Mouse (Mus musculus) midbrain, embryonic 13.5 days (tissue): Measurements from ENCODE around the gene Prkar1a. TPM values are rescaled to one million over a fixed set of nuclear protein-coding genes. Genes with fewer than 3 reads are reported as not detected.

ENCODE experiments used
- ATAC-seq: fragments of 200-750 bp; cut with Nextera tagmentation; 2 replicates; pipeline ENCODE4 v1.8.0; 2017; ENCODE audit warnings: mild to moderate bottlenecking, moderate TSS enrichment, moderate library complexity
- H3K27ac ChIP-seq: fragments of 300-500 bp; sonication (generic); 2 replicates; pipeline ENCODE4 v1.5.1; 2015; ENCODE audit warnings: inconsistent platforms, mild to moderate bottlenecking, moderate library complexity
- H3K27me3 ChIP-seq: fragments of 300-500 bp; sonication (generic); 2 replicates; pipeline ENCODE4 v1.6.1; 2015; ENCODE audit warnings: mild to moderate bottlenecking, inconsistent platforms
- H3K36me3 ChIP-seq: fragments of 300-500 bp; sonication (generic); 2 replicates; pipeline ENCODE4 v1.6.1; 2015; ENCODE audit warnings: mild to moderate bottlenecking, inconsistent platforms
- H3K4me1 ChIP-seq: fragments of 300-500 bp; sonication (generic); replicated peaks from 2 replicates; pipeline ENCODE4 v1.6.1; 2015; ENCODE audit warnings: inconsistent platforms
- H3K4me2 ChIP-seq: fragments of 300-500 bp; sonication (generic); replicated peaks from 2 replicates; pipeline ENCODE4 v1.6.1; 2015; ENCODE audit warnings: moderate library complexity, mild to moderate bottlenecking, inconsistent platforms
- H3K4me3 ChIP-seq: fragments of 300-500 bp; sonication (generic); replicated peaks from 2 replicates; pipeline ENCODE4 v1.5.1; 2015; ENCODE audit warnings: mild to moderate bottlenecking, inconsistent platforms
- H3K9ac ChIP-seq: fragments of 300-500 bp; sonication (generic); replicated peaks from 2 replicates; pipeline ENCODE4 v1.6.1; 2015; ENCODE audit warnings: mild to moderate bottlenecking, inconsistent platforms
- H3K9me3 ChIP-seq: fragments of 300-500 bp; sonication (generic); 2 replicates; pipeline ENCODE4 v1.6.1; 2016; ENCODE audit warnings: mild to moderate bottlenecking, inconsistent platforms
- WGBS: fragments of 180-500 bp; shearing (Covaris S2); methylation state at CpG from one replicate; pipeline ENCODE4 v1.1.7; 2015; 5-methylcytosine and 5-hydroxymethylcytosine counted together
- polyA plus RNA-seq: library from polyadenylated mRNA; unstranded; fragments of >200 nt; fragmentation: Nextera tagmentation; extraction: Ambion mirVana; gene quantifications from 2 replicates; pipeline ENCODE4 v1.2.1, GENCODE M21; 2015

Prkar1a gene
- polyA plus RNA-seq, 1 experiment from 2014 or later = 471 TPM

GRCm38 (mm10) chr11:109704311-109705205 lies 55.4 kb downstream of the Prkar1a start:
- Histone ChIP-seq H3K27ac (no peak overlapping the region), H3K4me2 (no peak overlapping the region), H3K36me3 (no peaks in the 10 kb centered on the region), H3K4me1 (no peaks in the 10 kb centered on the region), H3K9ac (no peak overlapping the region), H3K4me3 (no peak overlapping the region), H3K9me3 (no peaks in the 10 kb centered on the region), H3K27me3 (no peaks in the 10 kb centered on the region)
- WGBS = 82% methylated on average over 22 of the region's 22 CpGs
- no peak for ATAC-seq

DNA sequence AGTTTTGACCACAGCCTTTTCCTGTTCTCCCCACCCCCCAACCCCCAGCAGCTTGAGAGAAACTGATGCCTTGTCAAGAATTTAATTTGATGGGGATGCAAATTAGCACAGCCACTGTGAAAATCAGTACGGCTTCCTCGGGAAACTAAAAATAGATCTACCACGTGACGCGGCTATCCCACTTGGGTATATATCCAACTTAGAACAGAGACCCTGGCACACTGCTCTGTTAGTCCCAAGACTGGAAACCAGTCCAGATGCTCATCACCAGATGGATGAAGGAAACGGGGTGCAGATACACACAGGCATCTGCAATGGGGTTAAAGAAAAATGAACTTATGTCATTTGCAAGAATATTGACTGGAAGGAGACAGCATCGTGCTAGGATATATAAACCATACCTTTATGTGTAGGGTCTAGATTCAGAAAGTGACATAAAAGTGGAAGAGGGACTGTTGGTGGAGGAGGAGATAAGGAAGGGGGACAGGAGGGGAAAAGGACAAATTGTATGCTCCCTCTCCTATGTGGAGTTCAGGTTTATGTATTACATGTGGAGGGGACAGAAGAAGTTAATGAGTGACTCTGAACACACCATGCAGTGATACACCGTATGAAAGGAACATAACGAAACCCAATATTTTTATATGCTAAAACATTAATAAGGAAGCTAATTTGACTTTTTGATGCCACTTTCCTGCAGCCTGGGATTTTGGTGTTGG lies 56.3 kb downstream of the Prkar1a start:
- no peaks in the 10 kb centered on the region for H3K4me1 ChIP-seq

GRCm38 (mm10) chr11:109706055-109706412 lies 56.8 kb downstream of the Prkar1a start:
- Histone ChIP-seq H3K27ac (no peak overlapping the region), H3K9ac (no peak overlapping the region), H3K4me1 (no peaks in the 10 kb centered on the region), H3K9me3 (no peaks in the 10 kb centered on the region), H3K27me3 (no peaks in the 10 kb centered on the region), H3K4me3 (no peak overlapping the region), H3K36me3 (no peaks in the 10 kb centered on the region), H3K4me2 (no peak overlapping the region)
- ATAC-seq = no peak
- WGBS = 80% methylated on average over 9 of the region's 9 CpGs

More for the DNA sequence above, 56.3 kb downstream of the Prkar1a start:
- no peak overlapping the region for H3K4me3 ChIP-seq
- H3K9ac ChIP-seq = no peak overlapping the region
- no peak for ATAC-seq
- no peak overlapping the region for H3K27ac ChIP-seq
- no peak overlapping the region for H3K4me2 ChIP-seq
- no peaks in the 10 kb centered on the region for H3K9me3 ChIP-seq
- no peaks in the 10 kb centered on the region for H3K27me3 ChIP-seq
- WGBS = 85% methylated on average over 9 of the region's 9 CpGs
- no peaks in the 10 kb centered on the region for H3K36me3 ChIP-seq

- H3K27ac ChIP-seq = no peak overlapping the region
- H3K36me3 ChIP-seq = no peaks in the 10 kb centered on the region
- H3K27me3 ChIP-seq = no peaks in the 10 kb centered on the region
- no peaks in the 10 kb centered on the region for H3K4me1 ChIP-seq
- H3K9ac ChIP-seq = no peak overlapping the region
- H3K9me3 ChIP-seq = no peaks in the 10 kb centered on the region
- no peak overlapping the region for H3K4me2 ChIP-seq
- WGBS = 87% methylated on average over 4 of the region's 4 CpGs
- H3K4me3 ChIP-seq = no peak overlapping the region
- ATAC-seq = no peak
These were observed 57.4 kb downstream of the Prkar1a start for GRCm38 (mm10) chr11:109706586-109706985.

DNA sequence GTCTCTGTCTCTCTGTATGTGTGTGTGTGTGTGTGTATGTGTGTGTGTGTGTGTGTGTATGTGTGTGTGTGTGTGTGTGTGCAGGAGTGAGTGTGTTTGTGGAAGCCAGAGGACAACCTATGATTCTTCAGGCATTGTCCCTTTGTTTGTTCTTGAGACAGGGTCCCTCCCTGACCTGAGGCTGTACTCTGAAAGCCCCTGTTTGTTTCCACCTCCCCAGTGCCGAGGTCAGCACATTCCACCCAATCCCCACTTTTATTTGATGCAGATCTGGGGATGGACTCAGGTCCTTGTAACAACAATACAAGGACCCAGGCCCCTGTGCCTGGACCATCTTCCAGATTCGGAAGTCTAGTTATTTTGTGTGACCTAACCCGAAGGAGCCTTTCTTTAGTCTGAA lies 58.2 kb downstream of the Prkar1a start:
- ATAC-seq = no peak
- WGBS = 74% methylated on average over 3 of the region's 3 CpGs
- no peak overlapping the region for H3K4me3 ChIP-seq
- H3K27ac ChIP-seq = no peak overlapping the region
- H3K9me3 ChIP-seq = no peaks in the 10 kb centered on the region
- H3K36me3 ChIP-seq = no peaks in the 10 kb centered on the region
- no peak overlapping the region for H3K4me2 ChIP-seq
- no peaks in the 10 kb centered on the region for H3K27me3 ChIP-seq
- no peaks in the 10 kb centered on the region for H3K4me1 ChIP-seq
- H3K9ac ChIP-seq = no peak overlapping the region

GRCm38 (mm10) chr11:109708786-109709185 lies 59.6 kb downstream of the Prkar1a start:
- H3K36me3 ChIP-seq = no peaks in the 10 kb centered on the region
- H3K9ac ChIP-seq = no peak overlapping the region
- H3K27ac ChIP-seq = no peak overlapping the region
- no peak overlapping the region for H3K4me3 ChIP-seq
- ATAC-seq = no peak
- no peaks in the 10 kb centered on the region for H3K4me1 ChIP-seq
- WGBS = 93% methylated on average over 4 of the region's 4 CpGs
- H3K9me3 ChIP-seq = no peaks in the 10 kb centered on the region
- no peak overlapping the region for H3K4me2 ChIP-seq
- no peaks in the 10 kb centered on the region for H3K27me3 ChIP-seq

DNA sequence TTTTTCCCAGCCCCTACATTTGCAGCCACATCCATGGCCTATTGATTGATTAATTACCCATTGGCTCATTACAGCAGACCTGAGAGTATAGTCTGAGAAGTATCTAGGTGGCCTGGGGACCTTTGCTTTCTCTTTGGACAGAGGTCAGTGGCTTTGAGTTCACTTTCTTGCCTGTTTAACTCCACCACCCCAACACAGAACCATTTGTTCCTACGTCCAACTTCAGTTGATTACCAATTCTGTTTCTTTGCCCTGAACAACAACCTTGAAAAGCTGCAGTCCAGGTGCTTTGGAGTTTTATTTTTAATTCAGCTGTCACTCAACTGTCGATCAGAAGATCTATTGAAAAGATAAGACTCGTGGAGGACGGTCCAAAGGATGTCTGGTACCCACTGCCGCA lies 60.3 kb downstream of the Prkar1a start:
- no peak for ATAC-seq
- no peak overlapping the region for H3K27ac ChIP-seq
- H3K4me2 ChIP-seq = no peak overlapping the region
- no peaks in the 10 kb centered on the region for H3K4me1 ChIP-seq
- H3K9ac ChIP-seq = no peak overlapping the region
- H3K27me3 ChIP-seq = no peaks in the 10 kb centered on the region
- no peaks in the 10 kb centered on the region for H3K36me3 ChIP-seq
- H3K9me3 ChIP-seq = no peaks in the 10 kb centered on the region
- no peak overlapping the region for H3K4me3 ChIP-seq
- WGBS = 88% methylated on average over 5 of the region's 5 CpGs

DNA sequence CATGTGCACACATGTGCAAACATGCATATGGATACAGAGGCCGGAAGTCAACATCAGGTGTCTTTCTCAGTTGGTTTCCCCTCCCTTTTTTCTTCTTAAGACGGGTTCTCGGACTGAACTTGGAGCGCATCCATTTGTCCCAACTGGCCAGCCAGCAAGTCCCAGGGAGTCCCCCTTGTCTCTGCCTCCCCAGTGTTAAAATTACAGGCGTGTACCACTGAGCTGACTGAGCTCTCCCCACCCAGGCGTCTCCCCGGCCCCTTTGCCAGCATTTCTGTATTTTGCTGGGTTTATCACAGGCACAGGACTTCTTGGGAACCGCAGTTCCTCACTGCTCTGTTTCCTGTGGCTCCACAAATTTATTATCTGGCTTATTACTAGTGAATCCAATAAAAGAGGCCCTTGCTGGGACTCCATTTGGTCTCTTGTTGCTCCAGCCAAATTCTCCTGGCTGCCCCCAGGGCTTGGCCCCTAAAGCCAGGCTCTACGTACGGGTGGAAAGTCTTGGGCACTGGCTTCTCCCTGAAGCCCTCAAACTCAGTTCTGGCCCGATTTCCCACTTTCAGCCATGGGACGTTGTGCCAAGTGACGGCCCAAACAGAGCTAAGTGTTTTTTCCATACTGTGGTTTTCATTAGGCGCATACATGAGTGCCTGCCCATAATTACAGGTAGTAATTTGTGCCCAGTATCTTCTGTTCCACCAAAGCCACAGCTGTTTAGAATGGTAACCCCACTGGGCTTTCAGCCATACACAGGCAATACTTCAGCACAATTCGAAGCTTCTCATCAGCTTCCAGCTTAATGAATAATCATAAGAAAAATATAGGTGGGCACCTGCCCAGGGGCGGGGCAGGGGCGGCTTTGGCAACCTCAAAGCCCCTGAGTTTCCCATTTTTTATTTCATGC lies 65.4 kb downstream of the Prkar1a start:
- no peak for ATAC-seq

DNA sequence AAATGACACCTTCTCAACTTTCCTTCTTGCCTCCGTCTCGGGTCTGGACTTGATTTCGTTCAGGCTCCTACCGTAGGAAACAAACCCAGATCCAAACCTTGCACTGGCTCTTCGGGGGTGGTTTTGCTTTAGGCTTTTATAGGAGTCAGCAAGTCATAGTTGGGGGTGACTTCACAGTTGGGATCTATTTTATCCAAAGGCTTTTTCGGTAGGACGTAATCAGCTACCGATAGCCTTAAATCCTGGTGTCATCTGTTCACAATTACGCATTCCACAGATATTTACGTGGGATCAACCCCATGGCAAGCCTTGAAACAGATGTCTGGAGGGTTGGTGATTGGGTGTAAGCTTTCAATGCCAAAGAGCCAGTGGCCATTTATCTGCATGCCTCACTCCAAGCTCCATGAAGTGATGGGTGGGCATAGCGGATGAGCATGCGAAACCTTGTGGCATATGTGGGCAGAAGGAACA lies 66.1 kb downstream of the Prkar1a start:
- Histone ChIP-seq H3K36me3 (no peaks in the 10 kb centered on the region), H3K9ac (no peak overlapping the region), H3K4me3 (no peak overlapping the region), H3K27ac (no peak overlapping the region), H3K4me2 (no peak overlapping the region), H3K27me3 (peaks cover 6% of the 10 kb centered on the region; the same call in 1 of the 2 replicates), H3K9me3 (no peaks in the 10 kb centered on the region), H3K4me1 (no peaks in the 10 kb centered on the region)
- no peak for ATAC-seq
- WGBS = 92% methylated on average over 12 of the region's 12 CpGs

More for the DNA sequence above, 65.4 kb downstream of the Prkar1a start:
- no peaks in the 10 kb centered on the region for H3K4me1 ChIP-seq
- no peaks in the 10 kb centered on the region for H3K9me3 ChIP-seq
- H3K36me3 ChIP-seq = no peaks in the 10 kb centered on the region
- no peak overlapping the region for H3K4me2 ChIP-seq
- H3K9ac ChIP-seq = no peak overlapping the region
- H3K27ac ChIP-seq = no peak overlapping the region
- peaks cover 5% of the 10 kb centered on the region; the same call in 1 of the 2 replicates for H3K27me3 ChIP-seq
- H3K4me3 ChIP-seq = no peak overlapping the region
- WGBS = 90% methylated on average over 16 of the region's 17 CpGs

- Histone ChIP-seq H3K4me1 (peaks cover 12% of the 10 kb centered on the region), H3K27me3 (peaks cover 21% of the 10 kb centered on the region), H3K4me3 (no peak overlapping the region), H3K9me3 (no peaks in the 10 kb centered on the region), H3K36me3 (no peaks in the 10 kb centered on the region), H3K27ac (no peak overlapping the region), H3K9ac (no peak overlapping the region), H3K4me2 (no peak overlapping the region)
- WGBS = 84% methylated on average over 7 of the region's 7 CpGs
- ATAC-seq = no peak
These were observed 67.8 kb downstream of the Prkar1a start for GRCm38 (mm10) chr11:109716981-109717380.

GRCm38 (mm10) chr11:109717448-109717847 lies 68.2 kb downstream of the Prkar1a start:
- WGBS = 79% methylated on average over 5 of the region's 5 CpGs
- H3K27ac ChIP-seq = no peak overlapping the region

More at GRCm38 (mm10) chr11:109717448-109717847, 68.2 kb downstream of the Prkar1a start:
- Histone ChIP-seq H3K4me1 (peaks cover 17% of the 10 kb centered on the region), H3K27me3 (peaks cover 25% of the 10 kb centered on the region), H3K4me3 (no peak overlapping the region), H3K9ac (no peak overlapping the region), H3K4me2 (no peak overlapping the region), H3K36me3 (no peaks in the 10 kb centered on the region), H3K9me3 (no peaks in the 10 kb centered on the region)
- no peak for ATAC-seq
